Comparison of ENCODE assay signal across 17 mouse cellular contexts in genomic region chr11:72531632-72532031, GRCm38 (mm10). TPM values are rescaled to one million over a fixed set of nuclear protein-coding genes. Genes with fewer than 3 reads are reported as not detected.
DNase-seq lines count a peak whose midpoint lies in the region; ATAC-seq and TF ChIP-seq lines count a peak whose summit lies in the region.
"Had no signal": no experiment of that assay in that cellular context is flagged by ENCODE, and none has a peak within 500 bp of the region (broad histone marks: within the 10 kb centered on the region; RNA-seq: fewer than 3 reads in every experiment).

No protein-coding gene starts in this region.

- no peak for ATAC-seq in heart, postnatal 0 days (ENCODE audit: insufficient read depth, low read depth)
- ATAC-seq in activated CD4-positive, CD25-positive, alpha-beta regulatory T cell, adult 4 months: no peak
- ATAC-seq: midbrain, embryonic 13.5 days had no signal

- H3K27me3 ChIP-seq in heart, postnatal 0 days (ENCODE audit: control insufficient read depth, insufficient read depth, low read length): no peaks in the 10 kb centered on the region
- H3K27me3 ChIP-seq in CH12.LX (replicated peaks): no peaks in the 10 kb centered on the region
- H3K27me3 ChIP-seq: limb, embryonic 13.5 days; midbrain, embryonic 13.5 days; neural tube, embryonic 12.5 days; stomach, embryonic 15.5 days had no signal

- H3K9ac ChIP-seq in heart, postnatal 0 days (replicated peaks; ENCODE audit: low read depth, low read length): no peak overlapping the region
- no peak overlapping the region for H3K9ac ChIP-seq in CH12.LX (ENCODE audit: insufficient read depth, low read depth)
- H3K9ac ChIP-seq: limb, embryonic 13.5 days; midbrain, embryonic 13.5 days; neural tube, embryonic 12.5 days; stomach, embryonic 15.5 days had no signal

- no peaks in the 10 kb centered on the region for H3K9me3 ChIP-seq in heart, postnatal 0 days (replicated peaks; ENCODE audit: control insufficient read depth, low read length)
- peaks cover 3% of the 10 kb centered on the region for H3K9me3 ChIP-seq in CH12.LX (replicated peaks; ENCODE audit: low read length)
- H3K9me3 ChIP-seq: limb, embryonic 13.5 days; midbrain, embryonic 13.5 days; neural tube, embryonic 12.5 days; stomach, embryonic 15.5 days had no signal

- no peaks in the 10 kb centered on the region for H3K36me3 ChIP-seq in heart, postnatal 0 days (replicated peaks; ENCODE audit: control insufficient read depth, insufficient read depth, low read length)
- H3K36me3 ChIP-seq in CH12.LX (replicated peaks in 1 of 2; ENCODE audit: control insufficient read depth in 1 of 2, insufficient read depth in 1 of 2, low read length in 1 of 2): no peaks in the 10 kb centered on the region
- H3K36me3 ChIP-seq: limb, embryonic 13.5 days; midbrain, embryonic 13.5 days; neural tube, embryonic 12.5 days; stomach, embryonic 15.5 days had no signal

- no peak overlapping the region for H3K4me3 ChIP-seq in heart, postnatal 0 days (ENCODE audit: low read depth, low read length)
- no peak overlapping the region for H3K4me3 ChIP-seq in left cerebral cortex, adult 2 months
- no peak overlapping the region for H3K4me3 ChIP-seq in CH12.LX (replicated peaks in 1 of 3; ENCODE audit: low read depth in 2 of 3, low read length in 2 of 3, poor library complexity in 1 of 3)
- H3K4me3 ChIP-seq in cortical plate, adult 2 months (ENCODE audit: insufficient read depth, low read length): no peak overlapping the region
- H3K4me3 ChIP-seq: limb, embryonic 13.5 days; midbrain, embryonic 13.5 days; neural tube, embryonic 12.5 days; stomach, embryonic 15.5 days had no signal

- no peaks in the 10 kb centered on the region for H3K79me2 ChIP-seq in CH12.LX (replicated peaks; ENCODE audit: control insufficient read depth, extremely low read depth, insufficient read depth, poor library complexity, severe bottlenecking)

- WGBS in heart, postnatal 0 days: 69% methylated on average over 1 of the region's 1 CpGs

- DNase-seq in heart, postnatal 0 days (ENCODE audit: low spot score): no peak
- DNase-seq in heart, postnatal 4 days: no peak
- no peak for DNase-seq in left cerebral cortex, adult 2 months (ENCODE audit: extremely low spot score in 1 of 2, low spot score in 2 of 2)
- no peak for DNase-seq in left cerebral cortex, adult 8-10 months (ENCODE audit: low spot score in 2 of 2)
- no peak for DNase-seq in CH12.LX (ENCODE audit: extremely low read depth)
- no peak for DNase-seq in ovary, postnatal 10 days (ENCODE audit: low spot score)
- DNase-seq: cerebellum, adult 8-10 months; heart, postnatal 14 days; lung, postnatal 4 days; thymus, postnatal 14 days had no signal

- TF ChIP-seq EP300 in heart, postnatal 0 days (IDR thresholded peaks at IDR 0.05; ENCODE audit: low read depth): no peak
- TF ChIP-seq EP300 in CH12.LX (IDR thresholded peaks at IDR 0.05; ENCODE audit: low read length): no peak

- intact Hi-C loops in left cerebral cortex, adult 2 months (cut with DNase I): loop anchor here (5.0 kb wide), 1 partner anchor 84 kb away; no protein-coding TSS in a partner anchor

- in situ Hi-C loops in CH12.LX (cut with MboI; ENCODE audit: low pct_ligation_motif_present, low pct_unique_long_range_greater_than_20kb, low sequenced_read_pairs): loop anchor here (25.0 kb wide), 1 partner anchor 319 kb away; the partner anchor contains the start of genes 4933427D14Rik, Gm43951, Med31 and Txndc17

- no peak overlapping the region for H3K27ac ChIP-seq in heart, postnatal 0 days (ENCODE audit: low read depth)
- H3K27ac ChIP-seq in left cerebral cortex, adult 2 months: no peak overlapping the region
- H3K27ac ChIP-seq in CH12.LX (ENCODE audit: insufficient read depth, low read depth): no peak overlapping the region
- no peak overlapping the region for H3K27ac ChIP-seq in cortical plate, adult 2 months (ENCODE audit: insufficient read depth, low read length)
- H3K27ac ChIP-seq: limb, embryonic 13.5 days; midbrain, embryonic 13.5 days; neural tube, embryonic 12.5 days; stomach, embryonic 15.5 days had no signal

- 0 out of 2 replicates have a peak, but pooled peaks have one; percentile 19 for TF ChIP-seq CTCF in heart, postnatal 0 days (IDR thresholded peaks at IDR 0.05; ENCODE audit: low read depth)
- TF ChIP-seq CTCF in left cerebral cortex, adult 2 months (IDR thresholded peaks at IDR 0.05): peak; percentile 49
- no peak for TF ChIP-seq CTCF in CH12.LX (conservative IDR thresholded peaks at IDR 0.05 in 1 of 2, IDR thresholded peaks at IDR 0.05 in 1 of 2; ENCODE audit: low read depth in 2 of 2, low read length in 2 of 2)
- TF ChIP-seq CTCF in cortical plate, adult 2 months (IDR thresholded peaks at IDR 0.05; ENCODE audit: extremely low read depth, insufficient read depth, low read length): peak; percentile 54

- H3K4me2 ChIP-seq in heart, postnatal 0 days (ENCODE audit: low read depth, low read length): no peak overlapping the region
- no peak overlapping the region for H3K4me2 ChIP-seq in CH12.LX (ENCODE audit: insufficient read depth, low read depth, poor library complexity, severe bottlenecking)
- H3K4me2 ChIP-seq: limb, embryonic 13.5 days; midbrain, embryonic 13.5 days; neural tube, embryonic 12.5 days; stomach, embryonic 15.5 days had no signal

- dilution Hi-C loops in CH12.LX (cut with MboI; ENCODE audit: extremely low pct_ligation_motif_present, extremely low pct_unique_long_range_greater_than_20kb, low sequenced_read_pairs): no loop called here

- H3K4me1 ChIP-seq in heart, postnatal 0 days (ENCODE audit: control insufficient read depth, insufficient read depth): no peaks in the 10 kb centered on the region
- H3K4me1 ChIP-seq in CH12.LX (ENCODE audit: control insufficient read depth in 1 of 2, insufficient read depth in 2 of 2): peaks cover 11 to 51% of the 10 kb centered on the region in 2 experiments
- peaks cover under 1% of the 10 kb centered on the region; the same call in 1 of the 2 replicates for H3K4me1 ChIP-seq in cortical plate, adult 2 months (ENCODE audit: control insufficient read depth, insufficient read depth, low read length)
- H3K4me1 ChIP-seq: limb, embryonic 13.5 days; midbrain, embryonic 13.5 days; neural tube, embryonic 12.5 days; stomach, embryonic 15.5 days had no signal

- TF ChIP-seq POLR2A in CH12.LX (IDR thresholded peaks at IDR 0.05; ENCODE audit: low read depth, low read length): no peak
- TF ChIP-seq POLR2A in cortical plate, adult 2 months (IDR thresholded peaks at IDR 0.05; ENCODE audit: extremely low read depth, insufficient read depth, low read length): no peak

- TF ChIP-seq RAD21 in CH12.LX (IDR thresholded peaks at IDR 0.05; ENCODE audit: low read depth, low read length): peak; percentile 18; the same call in 1 of the 2 replicates

TF ChIP-seq in CH12.LX, 34 proteins besides CTCF, POLR2A, EP300 and RAD21:
- TF ChIP-seq CHD2 (IDR thresholded peaks at IDR 0.05; ENCODE audit: low read length) (no peak), NELFE (IDR thresholded peaks at IDR 0.05; ENCODE audit: low read depth, low read length) (no peak), USF2 (conservative IDR thresholded peaks at IDR 0.05; ENCODE audit: low read depth, low read length) (no peak), TCF12 (IDR thresholded peaks at IDR 0.05; ENCODE audit: low read depth, low read length) (no peak), ZMIZ1 (IDR thresholded peaks at IDR 0.05; ENCODE audit: low read depth, low read length) (no peak), BHLHE40 (IDR thresholded peaks at IDR 0.05; ENCODE audit: low read depth, low read length) (no peak), MAX (IDR thresholded peaks at IDR 0.05; ENCODE audit: low read length) (no peak), NRF1 (IDR thresholded peaks at IDR 0.05; ENCODE audit: low read depth, low read length) (no peak), PAX5 (IDR thresholded peaks at IDR 0.05; ENCODE audit: low read length) (no peak), SIN3A (IDR thresholded peaks at IDR 0.05; ENCODE audit: low read length) (no peak), MXI1 (IDR thresholded peaks at IDR 0.05; ENCODE audit: low read depth, low read length) (no peak), HCFC1 (IDR thresholded peaks at IDR 0.05; ENCODE audit: low read depth, low read length) (no peak), E2F4 (IDR thresholded peaks at IDR 0.05; ENCODE audit: insufficient replicate concordance, low read depth, low read length) (no peak), MYC (IDR thresholded peaks at IDR 0.05; ENCODE audit: low read depth, low read length) (no peak), ELF1 (IDR thresholded peaks at IDR 0.05; ENCODE audit: low read depth, low read length) (no peak), GABPA (IDR thresholded peaks at IDR 0.05; ENCODE audit: insufficient replicate concordance, low read depth, low read length) (no peak), ZC3H11A (IDR thresholded peaks at IDR 0.05; ENCODE audit: low read depth, low read length) (no peak), TBP (conservative IDR thresholded peaks at IDR 0.05; ENCODE audit: low read depth, low read length) (no peak), MAFK (IDR thresholded peaks at IDR 0.05; ENCODE audit: insufficient replicate concordance, low read length) (no peak)

RNA-seq across cellular contexts. Expression of gene Spns3, which starts 18.7 kb away (rescaled TPM):
- not detected in 2 replicates for total RNA-seq in heart, postnatal 0 days (2014; rRNA removed; ENCODE audit: low replicate concordance)
- 0.04 TPM in 2 replicates for polyA plus RNA-seq in heart, postnatal 0 days (2015; fragmentation: Nextera tagmentation; extraction: Ambion mirVana)
- under 1 TPM in 1 of 2 experiments, not detected in 1; 0.12 TPM for total RNA-seq in heart, postnatal 4 days (2021)
- total RNA-seq in left cerebral cortex, adult 2 months (2021): under 1 TPM; 0.38 to 0.47 TPM
- total RNA-seq in left cerebral cortex, adult 8-10 months (2022): 1 to 10 TPM in 1 of 4 experiments, under 1 TPM in 3; 0.32 to 1.1 (median 0.68) TPM
- total RNA-seq in CH12.LX (2012; rRNA removed) (0.17 and 0.21 TPM in 2 replicates), CH12.LX (2014; rRNA removed) (0.85 and 1.0 TPM in 2 replicates)
- 1.6 and 1.8 TPM in 2 replicates for polyA plus RNA-seq in CH12.LX (2012; ENCODE audit: insufficient read length, low read depth)
- polyA plus RNA-seq in cortical plate, adult 2 months (2012; rRNA removed): 0.33 and 0.36 TPM in 2 replicates
- under 1 TPM; 0.61 to 0.70 TPM for polyA plus RNA-seq in activated CD4-positive, CD25-positive, alpha-beta regulatory T cell, adult 4 months (2017; shearing (Covaris generic))
- polyA plus RNA-seq: embryonic facial prominence, embryonic 11.5 days; midbrain, embryonic 13.5 days; neural tube, embryonic 12.5 days had no signal

RNA-seq across cellular contexts. Expression of gene Spns2, which starts 41.9 kb away (rescaled TPM):
- total RNA-seq in heart, postnatal 0 days (2014; rRNA removed; ENCODE audit: low replicate concordance): 31.8 and 44.2 TPM in 2 replicates
- polyA plus RNA-seq in heart, postnatal 0 days (2015; fragmentation: Nextera tagmentation; extraction: Ambion mirVana): 2.4 and 2.9 TPM in 2 replicates
- total RNA-seq in heart, postnatal 4 days (2021): 10 to 100 TPM; 17.0 to 18.0 TPM
- 10 to 100 TPM; 68.2 to 70.6 TPM for total RNA-seq in left cerebral cortex, adult 2 months (2021)
- total RNA-seq in left cerebral cortex, adult 8-10 months (2022): 10 to 100 TPM; 47.3 to 55.4 (median 51.1) TPM
- 0.08 and 0.17 TPM in 2 replicates for total RNA-seq in CH12.LX (2012; rRNA removed)
- 0.07 TPM in 1 of 2 replicates, not detected in the other for total RNA-seq in CH12.LX (2014; rRNA removed)
- 0.10 and 0.14 TPM in 2 replicates for polyA plus RNA-seq in CH12.LX (2012; ENCODE audit: insufficient read length, low read depth)
- 45.2 and 52.9 TPM in 2 replicates for polyA plus RNA-seq in cortical plate, adult 2 months (2012; rRNA removed)
- polyA plus RNA-seq in activated CD4-positive, CD25-positive, alpha-beta regulatory T cell, adult 4 months (2017; shearing (Covaris generic)): not detected

Comparison
In these comparisons a context has a peak if more than half of its experiments do, and no peak if none do; other contexts are left out.
1. CTCF ChIP-seq: peak in heart, postnatal 0 days (single experiment), left cerebral cortex, adult 2 months (single experiment) and cortical plate, adult 2 months (single experiment); none in CH12.LX (0 of 2).
2. RNA of gene Spns2, which starts 41.9 kb away (total RNA-seq): 68.2 to 70.6 TPM in left cerebral cortex, adult 2 months, 47.3 to 55.4 TPM in left cerebral cortex, adult 8-10 months, 31.8 to 44.2 TPM in heart, postnatal 0 days and 17.0 to 18.0 TPM in heart, postnatal 4 days; 0.07 to 0.17 TPM in CH12.LX; every median in the first group is over 10 times any median in the second.